Mouse (Mus musculus) myocyte (in vitro differentiated cells): ENCODE data around the gene Tmem106a.

ENCODE experiments used
- CEBPB ChIP-seq: IDR thresholded peaks from 2 replicates; pipeline ENCODE4 v1.6.1; 2011; ENCODE audit warnings: mild to moderate bottlenecking, moderate library complexity; ENCODE audit not compliant: poor library complexity, insufficient read depth, severe bottlenecking
- E2F4 ChIP-seq: IDR thresholded peaks from one replicate; pipeline ENCODE4 v1.6.1; 2011; ENCODE audit warnings: mild to moderate bottlenecking, control low read depth, moderate library complexity; ENCODE audit not compliant: insufficient read depth
- MAX ChIP-seq: IDR thresholded peaks from one replicate; pipeline ENCODE4 v1.6.1; 2011; ENCODE audit warnings: low read depth, mild to moderate bottlenecking, control low read depth
- MYOD1 ChIP-seq, 3 experiments: IDR thresholded peaks; one replicate each; pipeline ENCODE4 v1.6.1; 2011; ENCODE audit warnings: control low read depth in 2 of 3, low read depth in 2 of 3, mild to moderate bottlenecking in 2 of 3, moderate library complexity in 1 of 3; ENCODE audit not compliant: insufficient read length in 2 of 3, control insufficient read depth in 1 of 3
- MYOG ChIP-seq, 3 experiments: IDR thresholded peaks; one replicate each; pipeline ENCODE4 v1.6.1; 2011; ENCODE audit warnings: control low read depth in 2 of 3, low read depth in 2 of 3, mild to moderate bottlenecking in 2 of 3; ENCODE audit not compliant: insufficient read length in 2 of 3, control insufficient read depth in 1 of 3, insufficient read depth in 1 of 3
- POLR2A ChIP-seq: IDR thresholded peaks from one replicate; pipeline ENCODE4 v1.6.1; 2011; ENCODE audit warnings: low read depth, mild to moderate bottlenecking, control low read depth, moderate library complexity; ENCODE audit not compliant: insufficient read length
- POLR2AphosphoS2 ChIP-seq: IDR thresholded peaks from one replicate; pipeline ENCODE4 v1.6.1; 2011; ENCODE audit warnings: low read depth, control low read depth; ENCODE audit not compliant: insufficient read length
- REST ChIP-seq: IDR thresholded peaks from one replicate; pipeline ENCODE4 v1.6.1; 2011; ENCODE audit warnings: mild to moderate bottlenecking, control low read depth, moderate library complexity; ENCODE audit not compliant: insufficient read depth, insufficient read length
- TCF12 ChIP-seq: IDR thresholded peaks from one replicate; pipeline ENCODE4 v1.6.1; 2011; ENCODE audit warnings: mild to moderate bottlenecking, control low read depth; ENCODE audit not compliant: poor library complexity, insufficient read depth, severe bottlenecking
- USF1 ChIP-seq: IDR thresholded peaks from one replicate; pipeline ENCODE4 v1.6.1; 2011; ENCODE audit warnings: low read depth, mild to moderate bottlenecking, control low read depth, moderate library complexity

DNA sequence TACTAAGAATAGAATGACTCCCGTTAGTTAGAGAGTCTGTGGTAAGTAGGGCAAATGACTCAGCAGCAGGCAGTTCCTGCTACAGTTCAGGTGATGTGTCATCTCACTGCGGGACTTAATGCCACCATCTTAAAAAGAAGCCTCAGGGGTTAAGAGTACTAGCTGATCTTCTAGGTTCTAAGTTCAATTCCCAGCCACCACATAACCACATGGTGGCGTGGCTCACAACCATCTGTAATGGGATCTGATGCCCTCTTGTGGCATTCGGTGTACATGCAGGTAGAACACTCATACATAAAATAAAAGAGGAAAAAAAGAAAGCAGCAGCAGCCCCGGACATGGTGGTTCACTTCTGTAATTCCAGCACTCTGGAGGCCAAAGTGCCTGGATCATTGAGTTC lies 19.7 kb upstream of the Tmem106a start:
- TF ChIP-seq POLR2A (no peak), POLR2AphosphoS2 (no peak), E2F4 (no peak), CEBPB (no peak), MAX (no peak), MYOG (IDR thresholded peaks at IDR 0.05; ENCODE audit: control insufficient read depth in 1 of 3, insufficient read depth in 1 of 3, insufficient read length in 2 of 3, low read depth in 2 of 3) (no peak), TCF12 (no peak), REST (no peak), MYOD1 (IDR thresholded peaks at IDR 0.05; ENCODE audit: control insufficient read depth in 1 of 3, insufficient read length in 2 of 3, low read depth in 2 of 3) (no peak), USF1 (no peak)
